ENCODE assay signal across 13 mouse cellular contexts in the genomic region with DNA sequence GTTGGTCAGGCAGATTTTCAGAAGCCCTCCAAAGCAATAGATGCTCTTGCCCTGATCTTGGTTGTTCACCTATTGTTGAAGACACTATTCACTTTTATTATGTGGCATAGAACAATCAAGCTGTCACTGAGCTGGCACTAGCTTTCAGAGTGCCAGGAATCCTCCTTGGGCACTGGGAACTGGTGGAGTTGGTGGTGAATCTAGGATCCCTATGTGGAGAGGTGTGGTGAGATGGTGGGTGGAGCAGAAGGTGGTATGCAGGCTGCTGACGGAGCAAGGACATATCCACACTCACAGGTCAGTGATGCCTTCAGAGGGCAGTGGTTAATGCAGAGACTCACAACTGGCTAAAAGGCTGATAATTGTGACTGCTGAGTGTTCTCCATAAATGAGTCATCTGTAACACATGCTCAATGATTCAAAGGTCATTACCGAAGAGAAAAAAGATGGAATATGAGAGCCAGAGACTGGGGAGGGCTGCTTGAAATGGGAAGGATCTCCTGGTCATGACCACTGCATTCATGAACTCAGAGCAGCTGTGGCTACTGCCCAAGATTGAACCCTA.
"Had no signal": no experiment of that assay in that cellular context is flagged by ENCODE, and none has a peak within 500 bp of the region (broad histone marks: within the 10 kb centered on the region; RNA-seq: fewer than 3 reads in every experiment).

No protein-coding gene starts in this region.

- H3K36me3 ChIP-seq: neural tube, embryonic 15.5 days had no signal

- H3K4me2 ChIP-seq: limb, embryonic 13.5 days; neural tube, embryonic 15.5 days had no signal

- H3K9me3 ChIP-seq: limb, embryonic 13.5 days; midbrain, embryonic 10.5 days; neural tube, embryonic 15.5 days had no signal

- H3K9ac ChIP-seq: limb, embryonic 13.5 days; liver, embryonic 14.5 days; neural tube, embryonic 15.5 days had no signal

- H3K4me1 ChIP-seq: limb, embryonic 13.5 days; midbrain, embryonic 10.5 days; neural tube, embryonic 15.5 days had no signal

- H3K27ac ChIP-seq: limb, embryonic 13.5 days; liver, embryonic 14.5 days; midbrain, embryonic 10.5 days; neural tube, embryonic 15.5 days had no signal

- H3K27me3 ChIP-seq: limb, embryonic 13.5 days; neural tube, embryonic 15.5 days had no signal

- H3K4me3 ChIP-seq: limb, embryonic 13.5 days; midbrain, embryonic 10.5 days; myocyte; neural tube, embryonic 15.5 days had no signal

- DNase-seq: kidney, postnatal 25 days; left cerebral cortex, postnatal 4 days; lung, adult 18-20 months; lung, postnatal 36 days; midbrain, embryonic 14.5 days; right cerebral cortex, adult 18-20 months; right cerebral cortex, postnatal 25 days; thymus, postnatal 4 days had no signal
